Mouse (Mus musculus) embryonic facial prominence, embryonic 12.5 days (tissue): ENCODE results near the gene Plce1. TPM values are rescaled to one million over a fixed set of nuclear protein-coding genes. Genes with fewer than 3 reads are reported as not detected.
"Not testable (repeated sequence)": the region's sequence is repeated elsewhere in the genome, so short reads cannot be mapped to it uniquely, and the experiment has no call there.

Experiments
- ATAC-seq: fragments of 200-750 bp; cut with Nextera tagmentation; 2 replicates; pipeline ENCODE4 v1.8.0; 2017; ENCODE audit not compliant: insufficient number of reproducible peaks, insufficient read depth, low FRiP score, low TSS enrichment
- H3K27ac ChIP-seq: fragments of 300-500 bp; sonication (generic); 2 replicates; pipeline ENCODE4 v1.5.1; 2016; ENCODE audit warnings: mild to moderate bottlenecking
- H3K27me3 ChIP-seq: fragments of 300-500 bp; sonication (generic); 2 replicates; pipeline ENCODE4 v1.6.1; 2016; ENCODE audit warnings: mild to moderate bottlenecking, moderate library complexity
- H3K36me3 ChIP-seq: fragments of 300-500 bp; sonication (generic); 2 replicates; pipeline ENCODE4 v1.6.1; 2016; ENCODE audit warnings: mild to moderate bottlenecking
- H3K4me1 ChIP-seq: fragments of 300-500 bp; sonication (generic); 2 replicates; pipeline ENCODE4 v1.6.1; 2016
- H3K4me2 ChIP-seq: fragments of 300-500 bp; sonication (generic); replicated peaks from 2 replicates; pipeline ENCODE4 v1.6.1; 2016; ENCODE audit warnings: mild to moderate bottlenecking, moderate library complexity
- H3K4me3 ChIP-seq: fragments of 300-500 bp; sonication (generic); 2 replicates; pipeline ENCODE4 v1.5.1; 2016; ENCODE audit warnings: mild to moderate bottlenecking
- H3K9ac ChIP-seq: fragments of 300-500 bp; sonication (generic); 2 replicates; pipeline ENCODE4 v1.6.1; 2016; ENCODE audit warnings: mild to moderate bottlenecking, moderate library complexity
- H3K9me3 ChIP-seq: fragments of 300-500 bp; sonication (generic); 2 replicates; pipeline ENCODE4 v1.6.1; 2016; ENCODE audit warnings: mild to moderate bottlenecking, moderate library complexity
- WGBS: fragments of 180-500 bp; shearing (Covaris S2); methylation state at CpG from one replicate; pipeline ENCODE4 v1.1.7; 2016; 5-methylcytosine and 5-hydroxymethylcytosine counted together
- polyA plus RNA-seq: library from polyadenylated mRNA; unstranded; fragments of >200 nt; fragmentation: Nextera tagmentation; extraction: Ambion mirVana; gene quantifications from 2 replicates; pipeline ENCODE4 v1.2.1, GENCODE M21; 2016

Gene Plce1
- polyA plus RNA-seq, 1 experiment from 2014 or later, result 4.7 TPM

DNA sequence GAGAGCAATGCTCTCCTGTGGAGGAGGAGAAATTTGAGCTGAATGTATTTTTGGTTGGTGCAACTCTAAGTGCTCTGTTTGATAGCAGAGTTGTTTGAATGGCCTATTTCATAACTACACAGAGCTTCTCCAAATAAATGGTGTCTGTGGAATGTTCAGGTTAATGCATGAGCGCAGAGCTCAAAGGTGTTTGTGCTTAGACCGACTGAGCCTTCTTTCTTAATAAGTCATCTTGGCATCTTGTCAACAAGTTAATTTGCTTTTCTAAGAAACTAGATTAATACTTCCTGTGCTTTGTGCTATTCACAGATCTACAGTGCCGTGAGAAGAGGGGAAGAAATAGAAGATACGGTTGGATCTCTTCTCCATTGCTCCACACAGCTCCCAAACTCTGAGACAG lies 139.2 kb downstream of the Plce1 start:
- no peak overlapping the region for H3K4me2 ChIP-seq
- no peak overlapping the region for H3K4me3 ChIP-seq
- 88% methylated on average over 4 of the region's 4 CpGs for WGBS
- no peaks in the 10 kb centered on the region for H3K36me3 ChIP-seq
- H3K27me3 ChIP-seq, result no peaks in the 10 kb centered on the region
- ATAC-seq, result no peak
- H3K4me1 ChIP-seq, result 0 out of 2 replicates have a peak, but pooled peaks cover 3% of the 10 kb centered on the region
- H3K27ac ChIP-seq, result no peak overlapping the region
- no peaks in the 10 kb centered on the region for H3K9me3 ChIP-seq
- no peak overlapping the region for H3K9ac ChIP-seq

DNA sequence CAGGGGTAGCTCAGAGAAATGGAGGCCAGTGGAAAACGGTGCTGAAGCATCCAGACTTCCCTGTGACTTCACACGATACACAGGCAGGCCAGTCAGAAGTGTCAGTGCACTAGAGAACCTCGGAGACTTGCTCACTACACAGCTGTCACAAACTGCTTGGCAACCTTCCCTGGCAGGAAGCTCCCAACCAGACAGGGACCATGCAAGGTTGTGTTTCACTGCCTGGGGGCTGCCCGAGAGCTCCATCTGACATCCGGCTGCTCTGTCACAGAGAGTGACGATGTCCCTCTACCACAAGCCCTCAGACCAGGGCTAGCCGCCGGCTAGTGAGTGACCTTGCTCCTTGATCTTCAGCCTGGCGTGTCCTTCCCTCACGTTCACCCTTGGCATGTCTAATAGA lies 140.6 kb downstream of the Plce1 start:
- Histone ChIP-seq H3K36me3 (no peaks in the 10 kb centered on the region), H3K27ac (no peak overlapping the region), H3K9ac (no peak overlapping the region), H3K4me3 (no peak overlapping the region), H3K4me1 (0 out of 2 replicates have a peak, but pooled peaks cover 7% of the 10 kb centered on the region), H3K9me3 (no peaks in the 10 kb centered on the region), H3K4me2 (no peak overlapping the region), H3K27me3 (no peaks in the 10 kb centered on the region)
- no peak for ATAC-seq
- WGBS, result 76% methylated on average over 10 of the region's 10 CpGs

DNA sequence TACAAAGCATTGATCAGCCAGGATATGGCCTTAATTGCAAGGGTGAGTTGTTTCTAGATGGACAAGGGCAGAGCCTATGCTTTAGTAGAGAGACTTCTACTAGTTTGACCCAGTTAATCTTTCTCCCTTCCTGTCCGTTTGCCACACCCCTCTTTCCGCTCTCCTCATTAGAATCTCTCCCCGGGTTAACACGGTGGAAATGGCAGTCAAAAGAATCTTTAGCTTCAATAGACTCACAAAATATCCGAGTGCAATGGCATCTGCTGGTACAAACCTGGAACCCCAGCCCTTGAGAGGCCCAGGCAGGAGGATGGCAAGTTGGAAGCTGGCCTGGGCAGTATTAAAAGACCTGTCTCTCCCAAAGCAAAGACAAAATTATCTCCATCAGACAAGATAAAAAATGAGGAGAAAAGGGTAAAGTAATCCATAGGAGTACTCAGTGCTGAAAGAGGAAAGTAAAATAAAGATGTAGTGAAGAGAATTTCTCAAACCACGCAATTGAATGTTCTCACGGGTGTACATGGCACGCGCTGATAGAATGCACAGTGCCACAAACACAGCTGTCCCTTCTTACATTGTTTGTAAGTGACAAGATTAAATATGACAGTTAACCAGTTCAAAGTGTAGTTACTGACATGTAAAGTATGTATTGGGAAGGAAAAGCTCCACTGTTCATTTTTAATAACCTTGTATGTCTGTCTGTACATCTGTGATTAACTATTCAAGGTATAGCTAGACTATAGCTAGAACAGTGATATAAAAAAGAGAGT lies 145.5 kb downstream of the Plce1 start:
- Histone ChIP-seq H3K9me3 (no peaks in the 10 kb centered on the region), H3K9ac (no peak overlapping the region), H3K36me3 (no peaks in the 10 kb centered on the region), H3K27ac (no peak overlapping the region), H3K4me1 (0 out of 2 replicates have a peak, but pooled peaks cover 8% of the 10 kb centered on the region), H3K27me3 (no peaks in the 10 kb centered on the region), H3K4me2 (no peak overlapping the region), H3K4me3 (no peak overlapping the region)
- WGBS, result 77% methylated on average over 9 of the region's 9 CpGs
- ATAC-seq, result no peak

DNA sequence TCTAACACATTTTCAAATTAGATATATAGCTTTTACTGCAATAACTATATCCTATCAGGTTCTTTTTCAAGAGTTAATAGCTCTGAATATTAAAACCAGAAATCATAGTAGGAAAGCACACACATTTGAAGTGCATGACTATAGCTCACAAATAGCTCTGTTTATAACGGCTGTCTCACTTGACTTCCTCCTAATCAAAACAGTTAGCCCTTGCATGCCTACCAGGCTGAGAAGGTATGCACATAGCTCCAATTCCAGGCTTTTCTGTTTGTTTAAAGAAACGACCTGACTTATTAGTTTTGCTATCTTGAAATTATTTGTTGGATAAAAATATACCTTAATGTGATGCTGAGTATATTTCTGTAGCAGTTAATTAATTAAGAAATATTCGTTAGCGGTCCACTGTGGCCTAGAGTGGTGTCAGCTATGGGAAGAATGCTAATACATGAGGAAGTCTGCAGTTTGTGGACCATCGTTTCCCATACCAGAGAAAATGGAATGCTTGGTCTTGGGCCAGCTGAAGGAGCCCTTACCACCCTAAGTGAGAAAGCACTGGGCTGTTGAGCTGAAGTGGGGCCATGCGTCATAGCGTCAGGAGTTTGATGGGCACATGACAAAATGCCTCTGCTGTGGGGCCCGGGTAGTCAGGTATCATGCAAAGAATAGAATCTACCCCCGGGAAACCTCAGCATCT lies 146.3 kb downstream of the Plce1 start:
- Histone ChIP-seq H3K9me3 (no peaks in the 10 kb centered on the region), H3K36me3 (no peaks in the 10 kb centered on the region), H3K4me2 (no peak overlapping the region), H3K4me3 (no peak overlapping the region), H3K27ac (no peak overlapping the region), H3K4me1 (0 out of 2 replicates have a peak, but pooled peaks cover 8% of the 10 kb centered on the region), H3K9ac (no peak overlapping the region), H3K27me3 (no peaks in the 10 kb centered on the region)
- 75% methylated on average over 9 of the region's 9 CpGs for WGBS
- no peak for ATAC-seq

DNA sequence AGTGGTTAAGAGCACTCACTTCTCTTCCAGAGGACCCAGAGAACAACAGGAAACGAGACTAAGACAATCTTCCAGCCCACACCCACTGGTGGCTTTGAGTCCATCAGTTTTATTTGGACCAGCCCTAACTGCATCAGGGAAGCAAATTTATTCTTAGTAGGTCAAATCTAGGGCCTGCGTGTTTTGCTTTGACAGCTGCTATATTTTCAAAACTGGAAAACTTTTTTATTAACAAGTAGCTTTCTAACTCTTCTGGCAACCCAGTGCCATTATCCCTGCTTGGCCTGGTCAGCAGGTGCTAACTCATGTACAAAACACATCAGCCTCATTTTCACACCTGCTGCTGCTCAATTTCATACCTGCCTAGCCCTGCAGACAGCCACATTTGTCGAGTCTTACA lies 151.3 kb downstream of the Plce1 start:
- H3K4me3 ChIP-seq, result no peak overlapping the region

DNA sequence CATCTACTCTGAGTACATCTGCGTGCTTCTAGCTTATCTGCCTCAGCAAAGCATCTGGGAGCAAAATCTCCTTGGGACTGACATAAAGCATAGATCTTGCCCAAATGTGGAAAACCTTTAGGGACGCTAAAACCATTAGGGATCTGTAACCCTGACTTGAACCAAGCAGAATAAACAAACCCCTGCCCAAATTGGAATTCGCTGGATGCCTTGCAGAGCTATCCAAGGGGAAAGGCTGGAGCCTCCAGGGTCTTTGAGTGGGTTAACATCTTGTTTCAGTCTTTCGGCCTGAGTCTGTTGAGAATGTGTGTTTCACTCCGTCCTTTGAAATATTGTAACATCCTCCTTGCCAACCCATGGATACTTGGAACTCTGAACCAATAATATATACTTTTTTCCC lies 152.4 kb downstream of the Plce1 start:
- H3K4me2 ChIP-seq, result no peak overlapping the region
- WGBS, result 44% methylated on average over 5 of the region's 5 CpGs
- ATAC-seq, result no peak

More for the DNA sequence above, 151.3 kb downstream of the Plce1 start:
- ATAC-seq, result no peak
- Histone ChIP-seq H3K36me3 (no peaks in the 10 kb centered on the region), H3K4me2 (no peak overlapping the region), H3K27me3 (no peaks in the 10 kb centered on the region), H3K9me3 (no peaks in the 10 kb centered on the region), H3K9ac (no peak overlapping the region), H3K4me1 (0 out of 2 replicates have a peak, but pooled peaks cover 3% of the 10 kb centered on the region), H3K27ac (no peak overlapping the region)
- 73% methylated on average over 3 of the region's 3 CpGs for WGBS

DNA sequence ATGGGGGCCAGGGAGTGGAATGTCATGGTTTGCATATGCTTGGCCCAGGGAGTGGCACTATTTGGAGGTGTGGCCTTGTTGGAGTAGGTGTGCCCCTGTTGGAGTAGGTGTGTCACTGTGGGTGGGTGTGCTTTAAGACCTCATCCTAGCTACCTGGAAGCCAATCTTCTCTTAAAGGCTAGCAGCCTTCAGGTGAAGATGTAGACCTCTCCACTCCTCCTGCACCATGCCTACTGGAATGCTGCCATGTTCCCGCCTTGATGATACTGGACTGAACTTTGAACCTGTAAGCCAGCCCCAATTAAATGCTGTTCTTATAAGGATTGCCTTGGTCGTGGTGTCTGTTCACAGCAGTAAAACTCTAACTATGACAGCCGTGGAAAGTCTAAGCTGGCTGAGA lies 158.1 kb downstream of the Plce1 start:
- 89% methylated on average over 3 of the region's 3 CpGs for WGBS

More for the DNA sequence above, 152.4 kb downstream of the Plce1 start:
- Histone ChIP-seq H3K27me3 (no peaks in the 10 kb centered on the region), H3K36me3 (no peaks in the 10 kb centered on the region), H3K9me3 (no peaks in the 10 kb centered on the region), H3K9ac (no peak overlapping the region), H3K4me1 (0 out of 2 replicates have a peak, but pooled peaks cover 3% of the 10 kb centered on the region), H3K27ac (no peak overlapping the region), H3K4me3 (no peak overlapping the region)

DNA sequence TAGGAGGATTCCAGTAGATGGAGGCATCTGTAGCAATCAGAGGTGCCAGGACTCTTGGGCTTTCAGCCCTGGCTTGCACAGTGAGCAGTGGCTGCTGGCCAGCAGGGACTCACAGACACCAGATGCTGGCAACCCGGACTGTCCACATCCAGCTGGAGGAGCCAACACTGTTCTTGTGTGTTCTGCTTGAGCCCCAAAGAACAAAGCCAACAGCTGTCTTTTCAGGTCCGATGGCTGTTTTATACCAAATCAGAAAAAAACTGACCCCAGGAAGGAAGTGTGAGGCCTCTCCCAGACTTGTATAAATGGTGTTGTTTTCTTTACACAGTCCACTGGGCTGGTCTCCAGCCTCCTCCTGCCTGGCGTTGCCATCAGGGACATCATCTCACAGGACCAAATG lies 158.9 kb downstream of the Plce1 start:
- 63% methylated on average over 3 of the region's 3 CpGs for WGBS
- H3K4me1 ChIP-seq, result no peaks in the 10 kb centered on the region
- H3K9ac ChIP-seq, result no peak overlapping the region
- no peak overlapping the region for H3K27ac ChIP-seq
- H3K4me3 ChIP-seq, result no peak overlapping the region
- H3K9me3 ChIP-seq, result no peaks in the 10 kb centered on the region
- ATAC-seq, result no peak
- no peaks in the 10 kb centered on the region for H3K27me3 ChIP-seq
- no peak overlapping the region for H3K4me2 ChIP-seq
- no peaks in the 10 kb centered on the region for H3K36me3 ChIP-seq

More for the DNA sequence above, 158.1 kb downstream of the Plce1 start:
- Histone ChIP-seq H3K4me2 (no peak overlapping the region), H3K4me1 (no peaks in the 10 kb centered on the region), H3K36me3 (no peaks in the 10 kb centered on the region), H3K4me3 (no peak overlapping the region), H3K27ac (no peak overlapping the region), H3K9ac (no peak overlapping the region), H3K9me3 (no peaks in the 10 kb centered on the region), H3K27me3 (no peaks in the 10 kb centered on the region)
- no peak for ATAC-seq

DNA sequence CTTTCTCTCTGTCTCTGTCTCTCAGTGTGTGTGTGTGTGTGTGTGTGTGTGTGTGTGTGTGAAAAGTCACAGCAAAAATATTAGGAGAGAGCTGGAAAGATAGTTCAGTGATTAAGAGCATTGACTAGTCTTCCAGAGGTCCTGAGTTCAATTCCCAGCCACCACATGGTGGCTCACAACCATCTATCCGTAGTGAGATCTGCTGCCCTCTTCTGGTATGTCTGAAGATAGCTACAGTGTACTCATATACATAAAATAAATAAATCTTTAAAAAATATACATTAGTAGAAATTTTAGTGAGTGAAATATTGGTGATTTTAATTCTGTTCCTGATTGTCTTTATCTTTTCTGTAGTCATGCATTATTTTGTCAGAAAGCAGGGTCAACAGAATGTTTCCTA lies 161.6 kb downstream of the Plce1 start:
- H3K27me3 ChIP-seq, H3K4me2 ChIP-seq, H3K4me3 ChIP-seq, H3K27ac ChIP-seq, ATAC-seq, H3K9me3 ChIP-seq, H3K36me3 ChIP-seq, H3K9ac ChIP-seq, H3K4me1 ChIP-seq: not testable (repeated sequence)
- 55% methylated on average over 1 of the region's 1 CpGs for WGBS

DNA sequence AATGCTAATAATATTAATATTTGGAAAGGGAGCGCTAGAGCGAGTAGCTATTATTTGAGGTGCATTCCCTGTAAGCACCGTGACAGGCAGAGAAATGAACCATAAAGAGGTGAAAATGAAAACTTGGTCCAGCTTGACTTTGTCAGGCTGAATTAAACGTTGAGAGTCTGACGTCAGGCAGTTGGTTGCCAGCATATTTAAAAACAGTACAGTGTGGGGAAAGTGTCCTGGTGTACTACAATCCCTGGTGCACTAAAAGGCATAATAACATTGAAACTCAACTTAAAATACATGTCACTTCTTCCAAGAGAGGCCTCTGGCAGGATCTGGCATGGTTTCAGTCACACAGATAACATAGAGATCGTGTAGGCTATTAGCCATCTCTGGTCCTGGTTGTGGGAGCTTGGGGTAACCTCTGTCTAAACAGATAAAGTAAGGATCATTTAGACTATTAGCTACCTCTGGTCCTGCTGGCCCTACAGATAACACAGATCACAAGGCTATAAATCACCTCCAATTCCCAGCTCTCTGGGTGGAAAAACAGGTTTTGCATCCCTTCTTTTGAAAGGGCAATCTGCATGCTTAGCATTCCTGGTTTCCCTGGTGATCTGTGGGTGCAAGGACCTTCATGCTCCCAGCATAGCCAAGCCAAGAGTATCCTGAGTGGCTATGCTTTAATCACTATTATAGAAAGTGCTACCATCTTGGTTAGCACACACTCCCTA lies 164.1 kb downstream of the Plce1 start:
- 55% methylated on average over 6 of the region's 6 CpGs for WGBS
- H3K9me3 ChIP-seq, result no peaks in the 10 kb centered on the region
- no peaks in the 10 kb centered on the region for H3K4me1 ChIP-seq
- no peak overlapping the region for H3K4me3 ChIP-seq
- no peak overlapping the region for H3K4me2 ChIP-seq
- H3K36me3 ChIP-seq, result no peaks in the 10 kb centered on the region
- H3K27ac ChIP-seq, result no peak overlapping the region
- no peaks in the 10 kb centered on the region for H3K27me3 ChIP-seq
- ATAC-seq, result no peak
- H3K9ac ChIP-seq, result no peak overlapping the region

DNA sequence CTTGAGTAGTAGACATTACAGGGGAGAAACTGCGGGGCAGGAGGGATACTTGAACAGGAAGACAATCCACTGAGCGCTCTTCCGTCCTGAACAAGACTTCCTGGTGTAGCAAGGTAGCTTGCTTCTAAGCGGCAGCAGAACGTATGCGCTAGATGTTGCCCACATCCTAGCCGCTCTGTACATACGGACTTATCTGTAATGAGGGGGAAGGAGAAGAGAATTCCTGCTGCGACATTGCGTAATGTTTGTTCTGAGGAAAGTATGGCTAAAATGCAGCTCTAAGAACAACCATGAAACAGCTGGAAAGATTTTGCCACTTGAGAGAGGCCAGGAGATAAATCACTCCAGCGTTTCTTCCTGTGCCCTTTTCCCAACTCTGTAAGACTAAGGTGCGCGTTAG lies 177.1 kb downstream of the Plce1 start:
- ATAC-seq, result no peak
- 84% methylated on average over 13 of the region's 13 CpGs for WGBS
- no peaks in the 10 kb centered on the region for H3K36me3 ChIP-seq
- H3K4me2 ChIP-seq, result no peak overlapping the region
- H3K4me3 ChIP-seq, result no peak overlapping the region
- no peaks in the 10 kb centered on the region for H3K9me3 ChIP-seq
- no peaks in the 10 kb centered on the region for H3K4me1 ChIP-seq
- H3K27me3 ChIP-seq, result no peaks in the 10 kb centered on the region
- H3K9ac ChIP-seq, result no peak overlapping the region
- no peak overlapping the region for H3K27ac ChIP-seq
